Mouse (Mus musculus) spleen, postnatal 10 days (tissue): ENCODE results near the gene 0610030E20Rik.

ENCODE experiments used
- DNase-seq, 2 experiments: peaks; one replicate each; pipeline ENCODE4 v3.0.0; 2021 to 2022; ENCODE audit warnings: low spot score in 2 of 2

The 0610030E20Rik gene

DNA sequence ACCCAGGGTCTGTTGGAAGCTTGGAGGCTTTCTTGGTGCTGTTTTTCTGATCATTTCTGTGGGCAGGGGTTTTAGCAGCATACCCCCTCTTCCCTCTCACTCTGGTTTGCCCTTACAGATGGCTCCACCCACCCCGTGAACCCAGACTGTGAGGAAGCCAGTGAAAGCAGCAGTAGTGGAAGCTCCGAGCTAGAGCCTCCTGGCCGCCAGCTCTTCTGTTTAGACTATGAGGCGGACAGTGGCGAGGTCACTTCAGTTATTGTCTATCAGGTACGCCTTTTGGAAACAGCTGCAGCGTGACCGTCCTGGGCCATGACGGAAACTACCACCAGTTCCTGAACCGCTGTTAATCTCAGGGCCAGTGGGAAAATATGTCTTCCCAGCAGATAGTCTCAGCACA, 1.3 kb downstream of the 0610030E20Rik start:
- DNase-seq = no peak

- no peak for DNase-seq
Observed at GRCm38 (mm10) chr6:72350214-72350613, 3.1 kb downstream of the 0610030E20Rik start.

DNA sequence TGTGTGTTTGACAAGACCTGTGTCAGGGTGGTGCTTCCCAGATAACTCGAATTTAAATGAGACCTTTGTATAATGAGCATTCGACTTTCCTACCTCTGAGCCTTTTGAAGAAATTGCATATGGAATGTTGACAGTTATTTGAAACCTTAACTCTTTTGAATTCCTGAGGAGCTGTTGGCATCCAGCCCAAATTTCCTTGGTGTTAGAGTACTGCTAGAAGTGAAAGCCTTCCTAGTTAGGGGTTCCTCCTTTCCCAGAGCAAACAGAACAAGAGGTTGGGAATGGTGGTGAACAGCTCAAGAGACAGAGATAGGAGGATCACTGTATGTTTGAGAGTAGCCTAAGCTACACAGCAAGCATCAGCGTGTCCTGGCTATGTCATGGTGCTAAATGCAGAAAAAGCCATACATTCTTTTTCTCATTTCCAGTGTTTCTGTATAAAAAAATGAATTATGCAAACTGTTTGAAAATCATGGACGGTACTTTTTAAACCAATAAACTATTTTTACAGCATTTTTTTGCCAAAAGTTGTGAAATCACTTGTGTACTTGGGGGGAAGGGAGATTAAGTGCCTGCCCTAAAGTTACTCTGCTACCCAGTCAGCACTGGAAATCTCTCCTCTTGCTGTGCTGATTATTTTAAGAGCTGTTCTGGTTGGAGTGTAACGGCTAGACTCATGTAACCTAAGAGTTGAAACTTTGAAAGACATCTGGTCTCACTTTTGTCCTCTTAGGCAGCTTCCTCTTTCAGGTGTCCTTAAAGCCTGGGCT, 5.7 kb downstream of the 0610030E20Rik start:
- DNase-seq = no peak

GRCm38 (mm10) chr6:72354025-72354424, 6.9 kb downstream of the 0610030E20Rik start:
- no peak for DNase-seq

DNA sequence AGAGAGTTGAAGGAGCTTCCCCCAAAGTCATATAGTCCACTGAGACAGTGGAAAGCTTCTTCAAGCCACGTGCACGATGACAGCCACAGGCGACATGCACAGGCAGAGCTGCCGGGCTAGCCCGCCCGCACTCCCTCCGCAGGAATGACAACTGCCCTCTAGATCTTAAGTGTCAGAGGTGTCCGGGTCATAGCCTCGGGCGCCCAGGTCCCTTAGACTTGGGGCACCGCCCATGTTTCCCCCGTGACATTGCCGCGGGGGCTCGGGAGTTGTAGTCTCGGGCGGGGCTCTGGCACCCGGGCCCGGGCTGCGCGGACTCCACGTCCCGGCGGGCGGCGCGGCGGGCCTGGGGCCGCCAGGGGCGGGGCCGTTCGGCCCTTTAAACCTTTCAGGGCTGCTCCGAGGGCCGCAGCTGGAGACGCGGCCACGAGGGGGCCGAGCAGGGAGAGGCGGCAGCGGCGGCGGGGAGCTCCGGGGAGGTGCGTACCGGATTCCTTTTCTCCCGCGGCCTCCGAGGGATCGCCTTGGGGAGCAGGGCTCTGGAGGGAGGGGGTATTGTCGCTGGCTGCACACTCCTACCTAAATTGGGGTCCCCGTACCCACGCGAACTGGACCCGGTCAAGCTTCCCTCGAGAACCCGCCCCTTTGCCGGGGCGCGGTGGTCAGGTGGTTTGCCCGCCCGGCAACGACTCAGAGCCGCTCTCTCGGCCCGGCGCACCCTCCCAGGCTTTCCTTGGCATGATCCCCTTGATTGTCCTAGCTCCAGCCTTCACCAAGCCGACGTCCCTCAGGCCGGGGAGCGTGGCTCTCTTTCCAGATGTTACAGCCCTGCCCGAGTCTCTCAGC, 8.2 kb downstream of the 0610030E20Rik start, which contains the start of gene Tmem150a:
Tmem150a (plus strand) TSS at position 382 of the 846 bp plus-strand sequence.
- peak; percentile 50 to 76 for DNase-seq

- no peak for DNase-seq
Observed at GRCm38 (mm10) chr6:72356001-72356532, 8.9 kb downstream of the 0610030E20Rik start.

GRCm38 (mm10) chr6:72357164-72358079, 10.3 kb downstream of the 0610030E20Rik start:
- no peak for DNase-seq

DNA sequence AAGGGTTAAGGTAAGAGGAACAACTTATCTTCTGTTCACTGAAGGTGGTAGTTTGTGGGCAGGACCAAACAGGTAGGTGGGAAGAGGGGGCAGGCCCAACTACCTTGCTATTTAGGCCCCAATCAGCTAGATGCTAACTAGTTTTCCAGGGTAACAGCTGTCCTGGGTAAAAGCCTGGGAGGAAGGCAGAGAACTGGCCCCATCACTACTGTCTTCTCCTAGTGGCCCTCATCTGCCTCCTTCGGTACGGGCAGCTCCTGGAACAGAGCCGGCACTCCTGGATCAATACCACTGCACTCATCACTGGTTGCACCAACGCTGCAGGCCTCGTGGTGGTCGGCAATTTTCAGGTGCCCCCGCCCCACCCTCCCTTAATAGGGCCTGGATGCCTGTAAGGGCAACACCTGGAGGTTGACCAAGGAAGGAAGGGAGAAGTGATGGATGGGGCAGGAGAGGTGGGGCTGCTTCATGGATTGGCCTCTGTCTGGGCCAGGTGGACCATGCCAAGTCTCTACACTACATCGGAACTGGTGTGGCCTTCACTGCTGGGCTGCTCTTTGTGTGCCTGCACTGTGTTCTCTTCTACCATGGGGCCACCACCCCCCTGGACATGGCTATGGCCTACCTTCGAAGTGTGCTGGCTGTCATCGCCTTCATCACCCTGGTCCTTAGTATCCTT, 11.1 kb downstream of the 0610030E20Rik start:
- DNase-seq = no peak

DNA sequence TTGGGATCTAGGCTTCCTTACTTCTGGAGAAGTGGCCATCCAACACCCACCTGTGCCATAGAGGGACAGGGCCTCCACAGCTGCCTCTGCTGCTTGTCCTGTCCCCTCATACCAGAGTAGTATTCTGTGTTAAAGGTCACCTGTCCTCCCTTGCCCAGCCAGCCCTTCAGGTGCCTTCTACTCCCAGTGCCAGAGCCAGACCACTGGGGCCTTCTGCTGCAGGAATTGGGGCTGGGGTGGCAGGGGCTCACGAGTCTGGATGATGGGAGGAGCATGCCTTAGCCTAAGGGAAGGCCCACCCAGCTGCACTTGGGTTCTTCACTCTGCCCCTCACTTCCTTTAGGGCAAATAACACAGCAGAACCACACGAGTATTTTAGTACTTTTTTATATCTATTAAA, 12.2 kb downstream of the 0610030E20Rik start:
- DNase-seq = no peak

DNA sequence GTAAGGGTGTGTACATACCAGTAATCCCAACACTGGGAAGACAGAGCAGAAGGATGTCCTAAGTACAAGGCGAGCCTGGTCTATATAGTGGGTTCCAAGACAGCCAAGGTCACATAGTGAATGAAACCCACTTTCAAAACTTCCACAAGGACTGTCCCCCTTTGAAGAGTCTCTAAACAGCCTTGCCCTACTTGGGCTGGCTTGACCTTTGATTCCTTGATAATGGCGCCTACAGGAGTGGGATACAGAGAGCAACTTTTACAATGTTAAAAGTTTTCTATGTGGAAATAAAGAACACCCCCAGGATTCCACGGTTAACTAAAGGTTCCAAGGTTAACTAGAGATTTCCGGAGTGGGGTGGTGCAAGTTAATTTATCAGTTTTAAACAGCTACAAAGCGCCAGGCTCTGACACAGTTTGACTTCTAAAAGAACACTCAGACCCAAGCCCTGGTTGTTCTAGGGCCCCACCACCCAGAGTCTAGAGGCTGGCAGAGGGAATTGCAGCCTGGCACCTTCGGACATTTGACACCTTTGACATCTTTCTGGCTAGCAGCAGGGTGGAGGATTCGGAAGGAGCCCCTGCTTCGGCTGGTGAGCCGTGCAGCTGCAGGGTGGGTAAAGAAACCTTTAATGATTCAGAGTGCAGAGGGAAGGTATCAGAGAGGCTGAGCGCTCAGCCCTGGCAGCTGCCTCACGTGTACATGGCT, 12.9 kb downstream of the 0610030E20Rik start:
- no peak for DNase-seq

GRCm38 (mm10) chr6:72360599-72360935, 13.4 kb downstream of the 0610030E20Rik start:
- no peak for DNase-seq

DNA sequence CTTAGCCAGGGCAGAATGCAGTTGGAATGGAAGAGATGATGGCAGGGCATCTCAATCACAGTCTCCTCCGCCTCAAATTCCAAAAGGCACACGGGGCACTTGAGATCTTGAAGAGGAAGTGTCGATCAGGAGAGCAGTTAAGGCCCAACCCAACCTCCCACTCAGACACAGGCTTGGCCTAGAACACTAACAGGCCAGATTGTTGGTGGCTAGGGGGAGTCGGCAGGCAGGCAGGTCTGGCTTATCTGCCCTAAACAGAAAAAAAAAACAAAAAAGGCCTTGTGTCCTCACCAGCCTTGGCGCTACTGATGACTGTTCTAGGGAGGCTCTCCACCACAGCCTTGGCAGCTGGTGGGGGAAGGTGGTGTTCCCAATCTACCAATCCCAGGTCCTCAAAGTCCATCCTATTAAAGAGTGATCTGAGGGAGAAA, 14.0 kb downstream of the 0610030E20Rik start:
- no peak for DNase-seq

GRCm38 (mm10) chr6:72362132-72363028, 15.3 kb downstream of the 0610030E20Rik start:
- peak; percentile 95 for DNase-seq

DNA sequence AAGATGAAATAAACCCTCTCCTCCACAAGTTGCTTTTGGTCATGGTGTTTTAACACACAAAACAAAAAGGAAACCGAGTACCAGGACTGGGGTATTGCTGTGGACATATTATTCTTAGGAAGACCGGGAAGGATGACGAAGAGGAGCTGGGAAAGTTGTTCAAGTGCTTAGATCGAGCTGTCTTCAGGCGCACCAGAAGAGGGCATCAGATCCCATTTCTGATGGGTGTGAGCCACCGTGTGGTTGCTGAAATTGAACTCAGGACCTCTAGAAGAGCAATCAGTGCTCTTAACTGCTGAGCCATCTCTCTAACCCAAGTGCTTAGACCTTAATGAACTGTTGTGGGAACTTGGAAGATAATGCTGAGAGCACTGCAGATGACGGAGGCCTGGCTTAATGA, 16.9 kb downstream of the 0610030E20Rik start:
- DNase-seq = no peak

- no peak for DNase-seq
Observed at GRCm38 (mm10) chr6:72364985-72365384, 17.9 kb downstream of the 0610030E20Rik start.

GRCm38 (mm10) chr6:72366304-72366703, 19.2 kb downstream of the 0610030E20Rik start:
- no peak for DNase-seq

DNA sequence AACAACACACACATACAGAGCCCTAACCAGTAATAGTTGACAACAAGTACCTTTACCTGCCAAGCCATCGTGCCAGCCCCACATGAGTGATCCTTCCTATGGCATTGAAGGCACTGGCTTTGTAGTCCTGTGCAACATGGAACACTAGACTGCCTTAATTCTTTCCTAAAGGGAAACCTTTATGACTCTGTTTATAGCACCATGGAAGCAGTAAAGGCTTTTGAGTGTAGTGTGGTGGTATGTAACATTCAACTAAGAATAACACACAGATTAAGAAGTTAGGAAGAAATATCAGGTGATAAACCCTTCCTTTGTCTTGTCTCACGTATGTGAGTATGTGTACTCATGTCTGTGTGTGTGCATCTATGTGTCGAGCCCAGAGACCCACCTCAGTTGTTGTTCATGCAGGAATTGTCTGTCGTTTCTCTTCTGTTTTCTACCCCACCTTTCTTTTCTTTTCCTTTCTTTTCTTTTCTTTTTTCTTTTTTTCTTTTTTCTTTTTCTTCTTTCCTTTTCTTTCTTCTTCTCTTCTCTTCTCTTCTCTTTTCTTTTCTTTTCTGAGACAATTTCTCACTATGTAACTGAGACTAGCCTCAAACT, 19.8 kb downstream of the 0610030E20Rik start, which contains the start of gene Rnf181:
Rnf181 (minus strand) TSS at position 113 of the 600 bp plus-strand sequence.
- no peak for DNase-seq

DNA sequence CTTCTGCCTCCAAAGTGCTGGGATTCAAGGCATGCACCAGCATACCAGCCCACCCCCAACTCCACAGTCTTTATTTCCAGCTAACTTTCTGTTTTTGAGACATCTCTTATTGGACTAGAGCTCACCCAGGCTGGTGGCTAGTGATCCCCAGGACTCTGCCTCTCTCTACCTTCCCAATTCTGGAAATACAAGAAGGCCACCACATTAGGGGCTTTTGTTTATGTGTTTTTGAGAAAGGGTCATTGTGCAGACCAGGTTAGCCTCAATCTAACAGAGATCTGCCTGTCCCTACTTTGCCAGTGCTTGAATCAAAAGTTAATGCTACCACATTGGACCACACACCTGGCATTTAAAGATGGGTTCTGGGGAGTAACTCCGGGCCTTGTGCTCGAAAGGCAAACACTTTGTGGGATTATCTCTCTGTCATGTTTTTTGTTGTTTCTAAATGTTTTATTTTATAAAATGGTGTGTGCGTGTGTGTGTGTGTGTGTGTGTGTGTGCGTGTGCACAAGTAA, 20.4 kb downstream of the 0610030E20Rik start:
- DNase-seq = no peak
